Mouse (Mus musculus) heart, adult 8-10 months (tissue): ENCODE measurements around the gene Trpm4. TPM values are rescaled to one million over a fixed set of nuclear protein-coding genes. Genes with fewer than 3 reads are reported as not detected.
"Not testable (repeated sequence)": the region's sequence is repeated elsewhere in the genome, so short reads cannot be mapped to it uniquely, and the experiment has no call there.

ENCODE experiments used
- DNase-seq: peaks from one replicate; pipeline ENCODE4 v3.0.0; 2022; ENCODE audit warnings: low spot score
- total RNA-seq, 4 experiments: library from RNA; stranded (reverse); gene quantifications; 2 replicates each; pipeline ENCODE4 v1.2.4; 2022

Trpm4 gene
- 10 to 100 TPM; 23.8 to 36.3 (median 25.4) TPM for total RNA-seq

DNA sequence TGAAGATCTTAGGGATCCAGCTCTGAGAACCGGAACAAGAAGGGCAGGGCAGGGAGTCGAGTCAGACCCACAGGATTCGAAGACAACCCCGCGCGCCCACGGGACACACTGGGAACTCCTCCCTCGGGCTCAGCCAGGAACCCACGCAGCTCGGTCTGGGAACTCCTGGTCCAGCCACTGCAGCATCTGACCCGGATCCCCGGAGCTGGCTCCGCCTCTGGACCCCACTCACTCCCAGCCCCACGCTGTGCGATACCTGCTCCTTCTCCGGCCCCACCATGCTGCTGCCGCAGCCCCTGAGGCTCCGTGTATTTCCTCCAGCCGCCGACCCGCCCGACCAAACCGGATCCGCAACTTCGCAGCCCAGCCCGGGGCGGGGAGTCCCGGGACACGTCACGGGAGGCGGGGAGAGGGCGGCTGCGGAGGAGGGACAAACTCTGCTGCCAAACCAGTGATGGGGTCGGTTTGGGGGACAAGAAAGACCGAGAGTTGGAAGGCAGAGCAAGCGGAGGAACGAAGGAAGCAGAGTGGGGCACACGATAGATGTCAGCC is at the start of gene Trpm4:
Gene Trpm4, minus strand, starts transcription at position 350 of the 552 bp plus-strand sequence.
- peak; percentile 91 for DNase-seq

- DNase-seq = no peak
Measured at GRCm38 (mm10) chr7:45376057-45376456, 42.5 kb upstream of the Trpm4 start.

- no peak for DNase-seq
Measured at GRCm38 (mm10) chr7:45374620-45375019, 41.0 kb upstream of the Trpm4 start.

DNA sequence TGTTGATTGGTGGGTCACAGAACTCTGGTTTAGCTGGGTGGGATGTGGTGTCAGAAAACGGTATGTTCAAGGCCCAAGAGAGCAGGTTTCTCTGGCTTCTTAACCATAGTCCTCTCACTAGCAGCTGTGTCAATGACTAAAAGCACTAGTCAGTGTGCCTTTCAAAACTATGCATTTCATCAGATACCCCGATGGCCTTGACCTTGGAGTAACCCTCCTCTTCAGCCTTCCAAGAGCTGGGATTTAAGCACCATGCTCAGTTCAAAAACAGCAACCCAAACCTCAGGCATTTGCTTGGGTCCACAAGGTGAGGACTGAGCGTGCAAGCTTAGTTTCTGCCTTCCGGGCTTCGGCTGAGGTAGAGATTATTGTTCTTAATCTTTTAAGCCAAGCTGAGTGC is 38.8 kb upstream of the Trpm4 start:
- DNase-seq = no peak

DNA sequence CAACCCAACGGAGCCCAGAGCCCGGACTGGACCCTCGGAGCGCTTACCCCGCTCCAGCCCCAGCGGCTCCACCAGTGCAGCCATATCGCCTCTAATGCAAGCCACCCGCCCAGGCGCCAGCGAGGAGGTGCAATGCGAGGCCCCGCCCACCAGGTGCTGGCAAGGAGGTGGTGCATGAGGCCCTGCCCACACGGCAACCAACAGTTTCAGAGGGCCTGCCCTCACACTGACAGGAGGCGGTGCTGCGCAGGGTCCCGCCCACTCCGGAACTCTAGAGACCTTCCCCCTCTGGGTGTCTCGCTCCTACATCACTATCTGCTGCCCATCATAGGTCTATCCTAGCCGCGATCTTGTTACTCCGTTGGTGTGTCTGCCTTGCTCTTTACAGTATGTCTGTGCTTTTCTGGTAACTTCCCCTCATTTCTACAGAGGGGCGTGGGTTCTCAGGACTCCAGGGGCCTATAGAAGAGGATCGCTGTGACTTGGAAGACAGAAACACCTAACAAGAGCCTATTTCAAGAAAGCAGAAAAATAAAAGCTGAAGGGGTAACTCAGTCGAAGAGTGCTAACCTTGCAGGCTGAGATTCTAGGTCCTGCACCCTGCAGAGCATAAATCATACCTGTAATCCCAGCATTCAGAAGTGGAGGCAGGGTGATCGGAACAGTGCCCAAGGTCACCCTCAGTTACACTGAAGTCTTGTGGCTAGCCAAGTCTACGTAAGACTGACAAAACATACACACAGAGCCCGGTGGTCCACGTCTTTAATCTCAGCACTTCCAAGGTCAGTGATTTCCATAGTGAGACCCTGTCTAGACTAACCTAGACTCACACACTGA is 37.1 kb upstream of the Trpm4 start, which contains the start of gene Lin7b:
Gene Lin7b, minus strand, starts transcription at position 109 of the 837 bp plus-strand sequence.
- peak; percentile 67 for DNase-seq

DNA sequence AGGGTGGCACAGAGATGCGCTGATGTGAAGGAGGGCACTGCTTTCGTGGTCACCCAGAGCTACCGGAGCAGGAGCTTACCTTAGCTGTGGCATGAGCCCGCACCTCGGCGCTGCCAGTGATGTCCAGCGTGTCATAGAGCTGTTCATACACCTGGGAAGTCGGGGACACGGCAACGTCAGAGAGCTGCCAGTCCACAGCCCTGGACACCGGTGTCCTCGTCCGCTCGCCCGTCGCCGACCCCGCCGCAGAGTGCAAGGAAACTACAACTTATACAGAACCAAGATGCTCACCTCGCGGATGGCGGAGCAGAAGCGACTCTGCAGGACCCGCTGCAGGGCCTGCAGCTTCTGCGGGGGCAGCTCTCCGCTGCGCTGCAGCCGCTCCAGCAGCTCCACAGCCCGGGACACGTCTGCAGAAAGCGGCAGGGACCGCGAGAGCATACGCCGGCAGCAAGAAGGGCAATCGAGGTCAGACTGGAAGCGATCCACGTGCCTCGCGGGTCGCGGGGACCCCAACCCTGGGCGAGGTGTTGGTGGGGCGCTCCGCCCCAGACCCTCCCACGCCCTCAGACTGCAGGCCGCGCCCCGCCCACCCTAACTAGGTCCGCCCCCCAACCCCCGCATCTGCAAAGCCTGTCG is 36.4 kb upstream of the Trpm4 start:
- DNase-seq = no peak

- DNase-seq = no peak
Measured at GRCm38 (mm10) chr7:45369022-45369745, 35.6 kb upstream of the Trpm4 start.

DNA sequence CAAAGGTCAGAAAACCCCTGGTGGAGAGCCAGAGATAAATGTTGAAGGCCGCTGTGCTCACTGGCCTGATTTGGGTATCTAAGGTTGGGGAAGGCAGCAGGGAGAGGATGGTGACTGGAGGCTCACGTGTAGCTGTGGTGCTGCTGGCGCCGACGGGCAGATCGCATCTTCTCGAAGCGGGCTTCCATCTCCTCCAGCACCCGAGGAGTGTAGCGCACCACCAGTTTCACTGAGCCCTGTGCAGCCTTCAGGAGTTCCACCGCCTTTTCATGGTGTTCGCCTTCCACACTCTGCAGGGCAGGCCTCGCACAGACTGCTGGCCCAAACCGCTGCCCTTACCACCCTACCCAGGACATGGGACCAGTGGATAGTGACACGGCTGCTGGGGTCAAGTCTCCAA is 34.6 kb upstream of the Trpm4 start:
- no peak for DNase-seq

- DNase-seq = peak; percentile 95
Measured at GRCm38 (mm10) chr7:45367020-45367880, 33.7 kb upstream of the Trpm4 start.

DNA sequence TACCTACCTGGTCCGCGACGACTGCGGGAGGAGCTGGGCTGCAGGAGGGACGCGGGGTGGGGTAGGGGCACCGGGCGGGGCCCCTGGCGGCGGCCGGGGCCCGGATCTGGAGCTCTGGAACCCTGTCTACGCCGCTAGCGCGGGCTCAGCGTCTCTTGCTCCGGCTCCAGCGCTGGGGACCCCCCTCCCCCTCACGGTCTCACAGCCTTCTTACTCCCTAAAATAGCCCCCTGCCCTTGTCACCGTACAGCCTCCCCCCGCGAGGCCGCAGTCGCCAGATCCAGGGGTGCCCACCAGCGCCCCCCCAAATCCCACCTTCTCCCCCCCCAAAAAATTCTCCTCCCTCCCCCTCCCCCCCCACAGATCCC is 33.1 kb upstream of the Trpm4 start, which contains the start of gene Ppfia3:
Gene Ppfia3, minus strand, starts transcription at position 368 of the 368 bp plus-strand sequence.
- DNase-seq = no peak

DNA sequence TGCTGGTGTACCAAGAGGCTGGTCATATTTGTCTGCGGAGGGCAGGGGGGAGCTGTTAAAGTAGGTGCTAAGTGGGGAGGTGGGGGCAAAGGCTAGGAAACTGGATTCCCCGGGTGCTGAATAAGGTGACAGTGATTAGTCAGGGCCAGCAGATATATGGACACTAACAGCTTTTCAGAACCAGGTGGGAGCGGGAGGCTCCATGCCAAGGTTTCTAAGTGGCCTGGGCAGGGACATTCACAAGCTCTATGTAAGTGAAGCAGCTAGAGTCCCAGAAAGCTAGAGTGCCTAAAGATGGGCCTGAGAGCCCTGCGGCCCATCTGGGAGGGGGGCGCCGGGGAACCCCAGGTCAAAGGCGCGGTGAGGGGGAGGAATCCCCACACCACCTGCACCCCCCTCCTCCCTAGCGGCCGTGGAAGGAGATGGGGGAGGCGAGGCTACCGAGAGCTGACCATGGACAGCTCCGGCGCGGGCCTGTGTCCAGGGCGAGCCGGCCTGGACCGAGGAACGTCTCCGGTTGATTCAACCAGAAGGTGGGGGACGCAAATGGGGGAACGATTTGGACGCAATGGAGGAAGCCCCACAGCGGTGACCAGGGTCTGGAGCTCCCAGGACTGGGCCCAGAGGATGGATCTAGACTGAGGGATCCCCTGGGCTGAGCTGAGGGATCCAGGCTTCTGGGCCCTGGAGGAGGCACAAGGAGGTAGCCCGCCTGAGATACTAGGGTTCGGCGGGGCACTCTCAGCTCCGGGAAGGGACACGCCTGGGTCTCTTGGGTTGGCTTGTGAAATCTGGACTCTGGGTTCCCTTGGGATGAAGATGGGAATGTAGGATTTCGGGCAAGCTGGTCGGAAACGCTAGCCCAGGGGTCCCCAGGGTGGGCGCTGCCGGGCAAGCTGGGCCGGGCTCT is 32.4 kb upstream of the Trpm4 start:
- DNase-seq = no peak

- DNase-seq = no peak
Measured at GRCm38 (mm10) chr7:45363983-45364382, 30.4 kb upstream of the Trpm4 start.

- DNase-seq = no peak
Measured at GRCm38 (mm10) chr7:45362801-45363200, 29.2 kb upstream of the Trpm4 start.

GRCm38 (mm10) chr7:45361243-45361804 is 27.7 kb upstream of the Trpm4 start:
- DNase-seq = peak; percentile 44

- DNase-seq = no peak
Measured at GRCm38 (mm10) chr7:45360404-45361125, 27.0 kb upstream of the Trpm4 start.

DNA sequence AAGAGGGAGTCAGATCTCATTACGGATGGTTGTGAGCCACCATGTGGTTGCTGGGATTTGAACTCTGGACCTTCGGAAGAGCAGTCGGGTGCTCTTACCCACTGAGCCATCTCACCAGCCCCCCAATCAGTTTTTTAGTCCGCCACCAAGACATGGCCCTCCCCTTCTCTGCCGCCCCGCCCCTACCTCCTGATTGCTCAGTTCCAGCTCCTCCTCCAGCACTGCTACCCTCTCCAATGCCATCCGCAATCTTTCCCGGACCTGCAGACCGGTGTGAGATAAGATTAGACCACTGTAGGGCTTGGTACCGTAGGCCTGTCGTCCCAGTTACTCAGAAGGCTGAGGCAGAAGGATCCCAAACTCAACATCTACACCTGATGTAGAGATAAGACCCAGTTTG is 25.5 kb upstream of the Trpm4 start:
- not testable (repeated sequence) for DNase-seq

DNA sequence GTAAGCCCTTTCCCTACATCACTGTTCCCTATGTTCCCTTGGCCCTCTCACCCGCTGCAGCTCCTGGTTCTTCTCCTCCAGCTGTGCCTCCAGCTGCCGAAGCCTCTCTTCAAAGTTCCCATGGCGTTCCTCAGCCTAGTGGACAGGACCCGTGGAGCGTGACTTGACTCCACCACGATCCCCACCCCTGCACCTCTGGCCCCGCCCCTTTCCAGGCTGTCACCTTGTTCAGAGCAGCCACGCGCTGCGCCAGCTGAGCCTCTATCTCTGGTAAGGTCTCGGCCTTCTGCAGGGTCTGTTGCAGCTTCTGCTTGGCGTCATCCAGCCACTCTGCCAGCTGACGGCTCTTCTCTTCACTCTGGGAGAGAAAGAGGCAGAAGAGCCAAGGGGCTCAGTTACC is 22.5 kb upstream of the Trpm4 start:
- no peak for DNase-seq

DNA sequence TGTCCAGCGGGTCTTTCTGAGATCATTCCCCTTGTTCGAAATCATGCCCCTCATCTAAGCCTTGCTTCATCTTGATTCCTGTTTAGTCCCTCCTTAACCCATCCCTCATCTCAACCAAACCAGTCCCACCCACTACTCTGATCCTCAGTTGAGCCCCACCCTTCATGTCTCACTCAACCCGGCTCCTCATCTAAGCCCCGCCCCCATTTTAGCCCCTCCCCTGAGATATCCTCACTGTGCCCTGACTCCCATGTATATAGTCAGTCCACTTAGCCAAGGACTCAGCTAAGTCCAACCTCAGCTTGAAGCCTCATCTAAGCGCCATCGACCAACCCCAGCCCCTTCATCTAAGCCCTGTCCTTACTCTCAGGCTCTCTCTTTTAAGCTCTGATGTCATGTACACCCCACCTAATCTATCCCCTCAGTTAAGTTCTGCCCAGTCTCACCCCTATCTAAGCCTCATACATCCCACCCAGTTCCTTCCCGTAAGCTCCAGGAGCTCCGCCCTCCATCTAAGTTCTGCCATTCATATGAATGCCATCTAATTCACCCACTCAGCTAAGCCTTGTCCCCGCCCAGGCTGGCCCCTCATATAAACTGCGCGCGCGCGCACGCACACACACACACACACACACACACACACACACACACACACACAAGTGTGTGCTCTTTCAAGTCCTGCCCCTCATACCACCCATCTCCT is 21.9 kb upstream of the Trpm4 start:
- no peak for DNase-seq
